Mouse (Mus musculus): Measurements from ENCODE around the gene Dock1. TPM values are rescaled to one million over a fixed set of nuclear protein-coding genes. Genes with fewer than 3 reads are reported as not detected.

The Dock1 gene
- polyA plus RNA-seq, 1 experiment from 2014 or later = 29.3 TPM

DNA sequence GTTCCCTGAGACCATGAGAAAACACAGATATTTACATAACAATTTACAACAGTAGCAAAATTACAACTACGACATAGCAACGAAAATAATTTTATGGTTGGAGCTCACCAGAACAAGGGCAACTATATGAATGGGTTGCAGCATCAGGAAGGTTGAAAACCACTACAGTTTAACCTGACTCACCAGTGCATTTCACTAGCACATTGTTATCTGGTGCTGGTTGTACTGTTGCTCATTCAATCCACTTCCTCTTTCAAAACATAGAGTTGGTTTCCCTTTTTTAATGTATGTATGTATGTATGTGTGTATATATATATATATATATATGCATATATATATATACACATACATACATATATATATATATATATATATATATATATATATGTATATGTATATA lies 138.0 kb downstream of the Dock1 start:
- ATAC-seq (ENCODE audit: low FRiP score) = no peak
- Histone ChIP-seq H3K27ac (no peak overlapping the region), H3K27me3 (no peaks in the 10 kb centered on the region), H3K4me3 (no peak overlapping the region), H3K4me2 (replicated peaks) (no peak overlapping the region), H3K36me3 (no peaks in the 10 kb centered on the region; the same call in 1 of the 2 replicates), H3K9ac (no peak overlapping the region), H3K4me1 (no peaks in the 10 kb centered on the region), H3K9me3 (replicated peaks) (no peaks in the 10 kb centered on the region)
- 96% methylated on average over 2 of the region's 2 CpGs for WGBS

DNA sequence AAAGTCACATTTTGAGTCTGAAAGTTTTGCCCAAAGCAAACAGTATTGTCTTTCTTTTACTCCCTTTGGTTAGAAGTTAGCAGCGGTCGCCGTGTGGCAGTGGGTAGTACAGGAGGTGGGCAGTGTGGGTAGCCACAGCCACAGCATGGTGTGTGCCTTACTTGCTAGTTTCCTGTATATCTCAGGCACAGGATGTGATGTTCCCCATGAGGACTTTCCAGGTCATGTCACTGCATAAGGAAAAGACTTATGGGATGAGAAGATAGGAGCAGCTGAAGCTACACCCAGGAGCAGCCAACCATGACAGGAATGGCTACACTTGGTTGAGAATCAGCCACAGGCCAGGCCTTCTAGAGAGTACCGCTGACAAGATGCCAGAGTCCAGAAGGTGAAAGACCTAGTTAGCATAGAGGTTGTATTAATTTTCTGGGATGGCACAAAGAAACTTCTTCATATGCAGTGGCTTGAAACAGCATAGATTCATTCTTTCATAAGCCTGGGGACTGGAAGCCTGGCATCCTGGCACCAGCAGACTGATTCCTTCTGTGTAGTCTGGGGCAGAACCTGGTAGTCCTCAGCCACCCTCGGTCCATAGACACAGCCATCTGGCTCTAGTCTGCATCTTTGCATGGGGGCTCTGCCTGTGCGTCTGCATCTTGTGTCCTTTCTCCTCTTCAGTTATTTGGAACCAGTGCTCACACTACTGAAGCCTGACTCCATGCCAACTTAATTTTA lies 139.0 kb downstream of the Dock1 start:
- Histone ChIP-seq H3K4me3 (no peak overlapping the region), H3K9me3 (replicated peaks) (no peaks in the 10 kb centered on the region), H3K27me3 (no peaks in the 10 kb centered on the region), H3K4me1 (no peaks in the 10 kb centered on the region), H3K9ac (no peak overlapping the region), H3K36me3 (peaks cover 3% of the 10 kb centered on the region; the same call in 1 of the 2 replicates), H3K4me2 (replicated peaks) (no peak overlapping the region), H3K27ac (no peak overlapping the region)
- no peak for ATAC-seq (ENCODE audit: low FRiP score)
- 91% methylated on average over 6 of the region's 6 CpGs for WGBS

- no peaks in the 10 kb centered on the region for H3K9me3 ChIP-seq (replicated peaks)
- WGBS = 96% methylated on average over 5 of the region's 5 CpGs
- H3K4me1 ChIP-seq = peaks cover 4% of the 10 kb centered on the region; the same call in 1 of the 2 replicates
- ATAC-seq (ENCODE audit: low FRiP score) = no peak
- H3K27ac ChIP-seq = no peak overlapping the region
- H3K4me2 ChIP-seq (replicated peaks) = no peak overlapping the region
- no peak overlapping the region for H3K4me3 ChIP-seq
- peaks cover 3% of the 10 kb centered on the region; the same call in 1 of the 2 replicates for H3K36me3 ChIP-seq
- no peaks in the 10 kb centered on the region for H3K27me3 ChIP-seq
- H3K9ac ChIP-seq = no peak overlapping the region
Measured at GRCm38 (mm10) chr7:134818471-134818870, 148.0 kb downstream of the Dock1 start.

- peaks cover 11% of the 10 kb centered on the region; the same call in 1 of the 2 replicates for H3K4me1 ChIP-seq
- WGBS = 38% methylated on average over 1 of the region's 1 CpGs
- ATAC-seq (ENCODE audit: low FRiP score) = no peak
- H3K36me3 ChIP-seq = no peaks in the 10 kb centered on the region; the same call in 1 of the 2 replicates
- H3K4me2 ChIP-seq (replicated peaks) = no peak overlapping the region
- no peak overlapping the region for H3K4me3 ChIP-seq
- no peak overlapping the region for H3K27ac ChIP-seq
- H3K9me3 ChIP-seq (replicated peaks) = no peaks in the 10 kb centered on the region
- H3K9ac ChIP-seq = no peak overlapping the region
- no peaks in the 10 kb centered on the region for H3K27me3 ChIP-seq
Measured at GRCm38 (mm10) chr7:134821264-134821663, 150.8 kb downstream of the Dock1 start.

- Histone ChIP-seq H3K4me2 (replicated peaks) (no peak overlapping the region), H3K9ac (no peak overlapping the region), H3K4me3 (no peak overlapping the region), H3K9me3 (replicated peaks) (no peaks in the 10 kb centered on the region), H3K27me3 (no peaks in the 10 kb centered on the region), H3K4me1 (peaks cover 11% of the 10 kb centered on the region; the same call in 1 of the 2 replicates), H3K27ac (no peak overlapping the region), H3K36me3 (no peaks in the 10 kb centered on the region; the same call in 1 of the 2 replicates)
- WGBS = 69% methylated on average over 3 of the region's 3 CpGs
- ATAC-seq (ENCODE audit: low FRiP score) = no peak
Measured at GRCm38 (mm10) chr7:134822006-134822405, 151.6 kb downstream of the Dock1 start.

GRCm38 (mm10) chr7:134823891-134824290 lies 153.4 kb downstream of the Dock1 start:
- Histone ChIP-seq H3K4me2 (replicated peaks) (no peak overlapping the region), H3K36me3 (no peaks in the 10 kb centered on the region), H3K9me3 (replicated peaks) (no peaks in the 10 kb centered on the region), H3K27ac (0 out of 2 replicates have a peak overlapping the region, but pooled peaks have one; percentile 23), H3K27me3 (no peaks in the 10 kb centered on the region), H3K4me3 (no peak overlapping the region), H3K4me1 (peaks cover 11% of the 10 kb centered on the region; the same call in 1 of the 2 replicates), H3K9ac (no peak overlapping the region)
- ATAC-seq (ENCODE audit: low FRiP score) = no peak
- 66% methylated on average over 4 of the region's 4 CpGs for WGBS

DNA sequence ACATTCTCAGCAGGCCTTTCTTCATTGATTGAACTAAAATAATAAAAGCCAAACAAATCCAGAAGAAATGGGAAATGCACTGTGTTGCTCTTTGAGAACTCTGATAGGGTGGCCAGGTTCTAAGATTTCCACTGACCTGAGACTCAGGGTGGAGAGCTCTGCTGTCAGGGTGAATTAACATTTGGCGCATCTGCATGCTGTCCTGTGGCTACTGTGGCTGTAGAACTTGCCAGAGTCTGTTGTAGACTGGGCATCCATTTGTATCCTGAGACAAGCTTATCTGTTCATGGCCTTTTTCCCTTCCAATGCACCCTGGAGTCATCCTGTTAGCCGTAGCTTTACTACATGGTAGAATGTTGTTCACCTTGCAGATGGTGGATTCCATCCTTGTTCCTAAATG lies 169.6 kb downstream of the Dock1 start:
- no peaks in the 10 kb centered on the region for H3K27me3 ChIP-seq
- no peak for ATAC-seq (ENCODE audit: low FRiP score)

DNA sequence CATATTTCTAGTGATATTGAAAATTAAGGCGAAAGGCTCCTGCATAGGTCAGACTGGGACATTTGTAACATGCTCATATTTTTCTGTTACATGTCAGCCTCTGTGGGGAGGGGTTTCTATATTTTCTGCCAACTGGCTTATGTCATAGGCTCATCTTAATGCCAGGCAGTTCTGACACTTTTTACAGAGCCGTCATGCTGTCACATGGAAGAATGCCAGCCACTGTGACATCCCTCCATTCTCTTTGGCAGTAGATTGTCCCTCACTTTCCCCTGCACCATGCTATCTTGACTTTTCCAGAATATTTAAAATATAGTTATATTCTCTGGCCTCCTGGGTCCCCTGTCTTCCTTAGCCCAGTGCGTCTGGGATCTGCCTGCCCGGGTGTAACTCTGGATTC lies 172.3 kb downstream of the Dock1 start:
- no peaks in the 10 kb centered on the region for H3K36me3 ChIP-seq
- H3K27me3 ChIP-seq = no peaks in the 10 kb centered on the region
- no peak overlapping the region for H3K4me3 ChIP-seq
- no peak overlapping the region for H3K27ac ChIP-seq
- no peak overlapping the region for H3K4me2 ChIP-seq (replicated peaks)
- H3K9me3 ChIP-seq (replicated peaks) = no peaks in the 10 kb centered on the region
- ATAC-seq (ENCODE audit: low FRiP score) = no peak
- no peaks in the 10 kb centered on the region for H3K4me1 ChIP-seq
- WGBS = 88% methylated on average over 4 of the region's 4 CpGs
- no peak overlapping the region for H3K9ac ChIP-seq

More for the DNA sequence above, 169.6 kb downstream of the Dock1 start:
- Histone ChIP-seq H3K27ac (no peak overlapping the region), H3K36me3 (no peaks in the 10 kb centered on the region), H3K4me3 (no peak overlapping the region), H3K4me2 (replicated peaks) (no peak overlapping the region), H3K9ac (no peak overlapping the region), H3K4me1 (no peaks in the 10 kb centered on the region), H3K9me3 (replicated peaks) (no peaks in the 10 kb centered on the region)
- WGBS = 94% methylated on average over 2 of the region's 2 CpGs

- no peaks in the 10 kb centered on the region for H3K36me3 ChIP-seq
- no peak overlapping the region for H3K27ac ChIP-seq
- 68% methylated on average over 6 of the region's 6 CpGs for WGBS
- no peak for ATAC-seq (ENCODE audit: low FRiP score)
- no peaks in the 10 kb centered on the region for H3K9me3 ChIP-seq (replicated peaks)
- H3K4me1 ChIP-seq = peaks cover 3% of the 10 kb centered on the region; the same call in 1 of the 2 replicates
- no peaks in the 10 kb centered on the region for H3K27me3 ChIP-seq
- H3K4me3 ChIP-seq = no peak overlapping the region
- no peak overlapping the region for H3K4me2 ChIP-seq (replicated peaks)
- no peak overlapping the region for H3K9ac ChIP-seq
Measured at GRCm38 (mm10) chr7:134862000-134862399, 191.5 kb downstream of the Dock1 start.

DNA sequence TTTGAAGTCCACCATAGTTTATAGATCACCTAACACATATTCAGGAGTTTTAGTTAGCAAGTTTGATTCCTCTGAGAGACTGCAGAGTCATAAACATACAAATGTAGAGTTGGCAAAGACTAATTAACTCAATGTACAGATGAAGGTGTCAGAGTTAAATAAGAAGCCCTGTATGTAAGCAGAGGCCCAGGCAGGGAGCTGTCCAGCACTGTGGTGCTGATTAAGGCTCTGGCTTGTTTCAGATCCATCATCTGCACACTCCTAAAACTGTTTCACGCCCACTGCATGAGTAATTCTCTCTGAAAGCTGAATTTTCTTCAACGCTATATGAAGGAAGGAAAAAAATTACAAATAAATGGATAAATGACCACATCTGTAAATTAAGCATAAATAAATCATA lies 193.7 kb downstream of the Dock1 start:
- H3K4me1 ChIP-seq = peaks cover 3% of the 10 kb centered on the region; the same call in 1 of the 2 replicates
- WGBS = 90% methylated on average over 2 of the region's 2 CpGs
- H3K27ac ChIP-seq = no peak overlapping the region
- ATAC-seq (ENCODE audit: low FRiP score) = no peak
- no peaks in the 10 kb centered on the region for H3K9me3 ChIP-seq (replicated peaks)
- no peaks in the 10 kb centered on the region for H3K36me3 ChIP-seq
- H3K9ac ChIP-seq = no peak overlapping the region
- no peak overlapping the region for H3K4me3 ChIP-seq
- no peak overlapping the region for H3K4me2 ChIP-seq (replicated peaks)
- H3K27me3 ChIP-seq = no peaks in the 10 kb centered on the region

- 81% methylated on average over 3 of the region's 3 CpGs for WGBS
- ATAC-seq (ENCODE audit: low FRiP score) = no peak
Measured at GRCm38 (mm10) chr7:134872511-134872910, 202.1 kb downstream of the Dock1 start.

GRCm38 (mm10) chr7:134872981-134873380 lies 202.5 kb downstream of the Dock1 start:
- no peak for ATAC-seq (ENCODE audit: low FRiP score)
- Histone ChIP-seq H3K4me2 (replicated peaks) (no peak overlapping the region), H3K27me3 (no peaks in the 10 kb centered on the region), H3K9ac (no peak overlapping the region), H3K36me3 (no peaks in the 10 kb centered on the region), H3K9me3 (replicated peaks) (no peaks in the 10 kb centered on the region), H3K4me1 (no peaks in the 10 kb centered on the region), H3K4me3 (no peak overlapping the region), H3K27ac (no peak overlapping the region)
- WGBS = 93% methylated on average over 7 of the region's 7 CpGs

More at GRCm38 (mm10) chr7:134872511-134872910, 202.1 kb downstream of the Dock1 start:
- no peaks in the 10 kb centered on the region for H3K36me3 ChIP-seq
- no peak overlapping the region for H3K9ac ChIP-seq
- H3K27ac ChIP-seq = no peak overlapping the region
- H3K27me3 ChIP-seq = no peaks in the 10 kb centered on the region
- no peak overlapping the region for H3K4me2 ChIP-seq (replicated peaks)
- H3K9me3 ChIP-seq (replicated peaks) = no peaks in the 10 kb centered on the region
- H3K4me3 ChIP-seq = no peak overlapping the region
- no peaks in the 10 kb centered on the region for H3K4me1 ChIP-seq

GRCm38 (mm10) chr7:134878985-134879384 lies 208.5 kb downstream of the Dock1 start:
- Histone ChIP-seq H3K27ac (no peak overlapping the region), H3K4me2 (replicated peaks) (no peak overlapping the region), H3K27me3 (no peaks in the 10 kb centered on the region; the same call in 1 of the 2 replicates), H3K36me3 (no peaks in the 10 kb centered on the region), H3K4me1 (peaks cover 10% of the 10 kb centered on the region), H3K9me3 (replicated peaks) (no peaks in the 10 kb centered on the region), H3K4me3 (no peak overlapping the region), H3K9ac (no peak overlapping the region)
- 31% methylated on average over 6 of the region's 6 CpGs for WGBS
- ATAC-seq (ENCODE audit: low FRiP score) = peak; percentile 48; the same call in 1 of the 2 replicates
